Mouse (Mus musculus): Measurements from ENCODE around the gene Zfp275.

GRCm38 (mm10) chrX:73327215-73327614 lies 15.2 kb upstream of the Zfp275 start:
- no peak for TF ChIP-seq POLR2A (IDR thresholded peaks at IDR 0.05; ENCODE audit: control insufficient read depth, low read depth, low read length)
- TF ChIP-seq CTCF (IDR thresholded peaks at IDR 0.05; ENCODE audit: control insufficient read depth, insufficient read depth, insufficient replicate concordance, low read depth, low read length), result no peak

Data from testis, adult 2 months (tissue).